Mouse (Mus musculus) stomach, postnatal 0 days (tissue): Measurements from ENCODE around the gene Nufip1. TPM values are rescaled to one million over a fixed set of nuclear protein-coding genes. Genes with fewer than 3 reads are reported as not detected.

ENCODE experiments used
- ATAC-seq: fragments of 200-750 bp; cut with Nextera tagmentation; 2 replicates; pipeline ENCODE4 v1.8.0; 2017; ENCODE audit not compliant: low FRiP score, low TSS enrichment
- DNase-seq: peaks from one replicate; pipeline ENCODE4 v3.0.0-alpha.2; 2016; ENCODE audit warnings: low spot score
- H3K27ac ChIP-seq: fragments of 300-500 bp; sonication (generic); replicated peaks from 2 replicates; pipeline ENCODE4 v1.5.1; 2014; ENCODE audit warnings: mild to moderate bottlenecking, control low read depth
- H3K27me3 ChIP-seq: fragments of 300-500 bp; sonication (generic); 2 replicates; pipeline ENCODE4 v1.6.1; 2014; ENCODE audit warnings: low read length; ENCODE audit not compliant: control insufficient read depth, insufficient read depth
- H3K36me3 ChIP-seq: fragments of 300-500 bp; sonication (generic); 2 replicates; pipeline ENCODE4 v1.6.1; 2014; ENCODE audit warnings: low read length, mixed read lengths; ENCODE audit not compliant: control insufficient read depth, insufficient read depth
- H3K4me1 ChIP-seq: fragments of 300-500 bp; sonication (generic); replicated peaks from 2 replicates; pipeline ENCODE4 v1.6.1; 2014; ENCODE audit warnings: antibody characterized with exemption; ENCODE audit not compliant: control insufficient read depth, insufficient read depth
- H3K4me2 ChIP-seq: fragments of 300-500 bp; sonication (generic); replicated peaks from 2 replicates; pipeline ENCODE4 v1.6.1; 2014; ENCODE audit warnings: low read depth, mild to moderate bottlenecking, control low read depth, moderate library complexity
- H3K4me3 ChIP-seq: fragments of 300-500 bp; sonication (generic); 2 replicates; pipeline ENCODE4 v1.5.1; 2014; ENCODE audit warnings: low read depth, low read length, control low read depth
- H3K9ac ChIP-seq: fragments of 300-500 bp; sonication (generic); 2 replicates; pipeline ENCODE4 v1.6.1; 2014; ENCODE audit warnings: mild to moderate bottlenecking, low read length, control low read depth, mixed read lengths
- H3K9me3 ChIP-seq: fragments of 300-500 bp; sonication (generic); 2 replicates; pipeline ENCODE4 v1.6.1; 2016; ENCODE audit warnings: low read length; ENCODE audit not compliant: control insufficient read depth
- CTCF ChIP-seq: IDR thresholded peaks from 2 replicates; pipeline ENCODE4 v1.5.1; 2016; ENCODE audit warnings: antibody characterized with exemption, low read depth, mild to moderate bottlenecking, moderate library complexity
- EP300 ChIP-seq: optimal IDR thresholded peaks from 2 replicates; pipeline ENCODE3; 2016; ENCODE audit warnings: antibody characterized with exemption
- WGBS: fragments of 180-500 bp; shearing (Covaris S2); extraction: QIAGEN DNeasy Blood & Tissue Kit; methylation state at CpG from one replicate; pipeline ENCODE4 v1.1.7; 2014; 5-methylcytosine and 5-hydroxymethylcytosine counted together
- polyA plus RNA-seq: library from polyadenylated mRNA; unstranded; fragments of >200 nt; fragmentation: Nextera tagmentation; extraction: Ambion mirVana; gene quantifications from 2 replicates; pipeline ENCODE4 v1.2.1, GENCODE M21; 2015

Gene Nufip1
- polyA plus RNA-seq, 1 experiment from 2014 or later: 7.2 TPM

DNA sequence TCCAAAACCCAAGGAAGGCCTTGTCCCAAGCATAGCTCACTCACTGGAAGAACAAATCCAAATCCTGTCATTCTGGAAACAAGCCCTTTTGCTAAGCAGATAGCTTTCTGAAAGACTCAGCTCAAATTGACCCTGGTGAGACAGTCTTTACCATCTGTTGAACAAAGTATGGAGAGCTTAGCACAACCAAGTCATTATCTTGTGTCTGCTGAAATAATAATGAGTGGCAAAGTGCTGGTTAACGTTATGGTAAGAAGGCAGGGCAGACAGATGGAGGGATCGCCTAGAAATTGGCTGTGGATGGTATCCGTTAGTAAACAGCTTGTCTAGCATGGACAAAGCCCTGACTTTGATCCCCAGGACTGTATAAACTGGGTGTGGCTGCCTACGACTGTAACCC is 35.0 kb upstream of the Nufip1 start:
- 40% methylated on average over 4 of the region's 4 CpGs for WGBS
- Histone ChIP-seq H3K36me3 (no peaks in the 10 kb centered on the region), H3K9me3 (no peaks in the 10 kb centered on the region), H3K4me2 (no peak overlapping the region), H3K9ac (no peak overlapping the region), H3K4me3 (no peak overlapping the region), H3K4me1 (no peaks in the 10 kb centered on the region), H3K27me3 (no peaks in the 10 kb centered on the region), H3K27ac (no peak overlapping the region)
- ATAC-seq: no peak
- TF ChIP-seq CTCF (no peak), EP300 (no peak)
- no peak for DNase-seq

DNA sequence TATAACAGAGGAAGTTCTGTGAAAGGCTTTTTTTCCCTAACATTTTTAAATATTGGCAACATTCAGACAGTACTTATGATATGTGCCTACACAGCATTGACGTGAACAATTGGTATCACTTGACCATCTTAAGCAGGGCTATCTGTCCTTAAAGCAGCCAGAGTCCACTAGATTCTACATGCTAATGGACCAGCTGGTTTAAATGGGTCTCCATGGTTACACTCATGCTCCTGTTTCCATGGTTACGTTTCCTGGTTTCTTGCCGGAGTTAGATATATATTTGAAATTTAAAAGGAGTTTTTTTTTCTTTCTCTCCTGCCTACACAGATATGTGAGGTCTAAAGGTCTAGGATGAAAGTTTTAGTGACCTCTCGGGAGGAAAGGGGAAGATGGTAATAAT is 34.1 kb upstream of the Nufip1 start:
- H3K4me2 ChIP-seq: no peak overlapping the region
- H3K9ac ChIP-seq: no peak overlapping the region
- no peaks in the 10 kb centered on the region for H3K27me3 ChIP-seq
- no peaks in the 10 kb centered on the region for H3K4me1 ChIP-seq
- TF ChIP-seq CTCF (no peak), EP300 (no peak)
- ATAC-seq (no peak), DNase-seq (no peak)
- H3K4me3 ChIP-seq: no peak overlapping the region
- H3K27ac ChIP-seq: no peak overlapping the region
- H3K36me3 ChIP-seq: no peaks in the 10 kb centered on the region
- H3K9me3 ChIP-seq: no peaks in the 10 kb centered on the region
- 59% methylated on average over 4 of the region's 4 CpGs for WGBS

DNA sequence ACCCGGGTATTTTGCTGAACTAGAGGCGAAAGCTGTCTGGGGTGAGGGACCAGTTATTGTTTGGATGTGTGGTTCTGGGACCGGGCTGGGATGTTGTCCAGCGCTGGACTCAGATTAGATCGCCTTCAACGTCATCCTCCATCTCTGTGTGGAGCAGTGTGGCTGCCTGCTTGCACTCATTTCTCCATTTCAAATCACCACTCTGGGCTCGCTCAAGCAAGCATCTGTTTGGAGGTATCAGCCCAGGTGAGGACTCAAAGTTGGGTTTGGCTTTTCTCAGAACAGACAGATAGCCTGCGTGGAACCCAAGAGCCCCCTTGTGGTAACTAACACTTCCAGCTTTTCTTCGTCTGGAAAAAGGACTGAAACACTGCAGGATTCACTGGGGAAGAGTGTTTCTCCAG is 33.6 kb upstream of the Nufip1 start:
- Histone ChIP-seq H3K4me2 (no peak overlapping the region), H3K4me1 (no peaks in the 10 kb centered on the region), H3K4me3 (no peak overlapping the region), H3K36me3 (no peaks in the 10 kb centered on the region), H3K27ac (no peak overlapping the region), H3K9me3 (no peaks in the 10 kb centered on the region), H3K9ac (no peak overlapping the region), H3K27me3 (no peaks in the 10 kb centered on the region)
- ATAC-seq: peak; percentile 59; the same call in 1 of the 2 replicates
- WGBS: 46% methylated on average over 9 of the region's 9 CpGs
- TF ChIP-seq EP300 (no peak), CTCF (peak; percentile 94)
- DNase-seq: peak; percentile 53

DNA sequence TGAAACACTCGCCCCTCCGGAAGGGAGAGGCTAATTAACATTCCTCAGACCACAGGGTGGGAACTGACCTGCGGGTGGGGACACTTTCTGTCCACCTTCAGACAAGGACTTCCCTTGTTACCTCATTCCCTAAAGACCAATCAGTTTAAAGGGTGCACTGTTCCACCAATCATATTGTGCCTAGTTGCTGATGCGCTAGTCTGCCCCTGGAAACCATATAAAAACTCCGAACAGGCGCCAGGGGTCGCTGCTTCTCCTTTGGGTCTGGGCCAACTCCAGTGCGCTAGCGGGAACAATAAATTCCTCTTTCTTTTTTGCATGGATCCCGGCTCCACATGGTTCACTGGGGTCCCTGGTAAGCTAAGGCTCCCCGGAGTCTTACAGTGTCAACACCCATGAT is 29.2 kb upstream of the Nufip1 start:
- H3K9me3 ChIP-seq: no peaks in the 10 kb centered on the region
- DNase-seq (no peak), ATAC-seq (no peak)
- H3K4me3 ChIP-seq: no peak overlapping the region
- no peaks in the 10 kb centered on the region for H3K27me3 ChIP-seq
- H3K27ac ChIP-seq: no peak overlapping the region
- no peaks in the 10 kb centered on the region for H3K36me3 ChIP-seq
- H3K4me1 ChIP-seq: no peaks in the 10 kb centered on the region
- 67% methylated on average over 11 of the region's 11 CpGs for WGBS
- TF ChIP-seq CTCF: peak; percentile 35
- TF ChIP-seq EP300: no peak
- no peak overlapping the region for H3K9ac ChIP-seq
- no peak overlapping the region for H3K4me2 ChIP-seq

- no peaks in the 10 kb centered on the region for H3K9me3 ChIP-seq
- no peaks in the 10 kb centered on the region for H3K27me3 ChIP-seq
- no peak for ATAC-seq
- DNase-seq: no peak
- H3K9ac ChIP-seq: no peak overlapping the region
- H3K36me3 ChIP-seq: no peaks in the 10 kb centered on the region
- no peaks in the 10 kb centered on the region for H3K4me1 ChIP-seq
- no peak overlapping the region for H3K4me2 ChIP-seq
- WGBS: 84% methylated on average over 13 of the region's 13 CpGs
- H3K4me3 ChIP-seq: no peak overlapping the region
- TF ChIP-seq EP300 (no peak), CTCF (no peak)
- no peak overlapping the region for H3K27ac ChIP-seq
These were observed 28.5 kb upstream of the Nufip1 start for GRCm38 (mm10) chr14:76082086-76082636.

DNA sequence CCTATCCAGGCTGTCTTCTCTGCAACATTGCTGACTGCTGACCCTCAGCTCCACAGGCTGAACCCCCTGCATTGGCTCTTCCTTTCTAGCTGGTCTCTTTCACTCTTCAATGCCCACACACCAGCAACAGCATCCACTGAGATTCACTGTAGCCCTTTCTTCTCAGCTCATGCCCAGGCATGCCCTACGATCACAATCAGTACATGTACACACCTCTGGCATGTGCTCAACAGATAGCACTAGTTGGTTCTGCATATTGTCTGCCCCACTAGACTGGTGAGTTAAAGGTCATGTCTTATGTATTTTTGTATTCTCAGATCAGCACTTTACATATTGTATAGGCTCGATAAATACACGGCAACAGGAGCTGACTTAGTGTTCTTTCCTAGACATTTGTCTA is 26.5 kb upstream of the Nufip1 start:
- H3K4me3 ChIP-seq: no peak overlapping the region
- no peak overlapping the region for H3K4me2 ChIP-seq
- ATAC-seq: 0 out of 2 replicates have a peak, but pooled peaks have one; percentile 51
- 54% methylated on average over 3 of the region's 3 CpGs for WGBS
- no peaks in the 10 kb centered on the region for H3K4me1 ChIP-seq
- no peaks in the 10 kb centered on the region; the same call in 1 of the 2 replicates for H3K36me3 ChIP-seq
- H3K27ac ChIP-seq: no peak overlapping the region
- no peaks in the 10 kb centered on the region for H3K9me3 ChIP-seq
- H3K27me3 ChIP-seq: no peaks in the 10 kb centered on the region
- TF ChIP-seq CTCF (no peak), EP300 (no peak)
- no peak for DNase-seq
- H3K9ac ChIP-seq: no peak overlapping the region
